Mouse (Mus musculus): ENCODE measurements at regions not wholly inside any gene's neighbourhood (a gene's known extent, or its start where the extent isn't known, plus 50 kb on each side); places are given as distances from the start of the nearest gene placed in this dataset.

DNA sequence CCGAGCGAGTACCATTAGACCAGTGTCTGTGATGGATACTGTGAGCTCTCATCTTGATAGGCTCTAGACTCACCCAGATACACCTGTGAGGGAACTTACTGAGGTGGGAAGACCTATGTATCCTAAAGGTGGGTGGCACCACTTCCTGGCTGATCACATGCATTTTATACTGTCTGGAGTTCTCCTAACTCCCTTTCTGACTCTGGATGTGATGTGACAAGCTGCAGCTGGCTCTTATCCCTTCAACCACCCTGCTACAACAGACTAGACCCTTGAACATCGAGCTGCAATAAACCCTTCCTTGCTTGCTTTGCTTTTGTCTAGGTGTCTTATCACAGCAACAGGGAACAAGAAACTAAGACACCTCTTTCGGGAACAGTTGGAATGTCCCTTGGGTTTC lies 143.3 kb downstream of the Cd24a start:
- ATAC-seq, result no peak

DNA sequence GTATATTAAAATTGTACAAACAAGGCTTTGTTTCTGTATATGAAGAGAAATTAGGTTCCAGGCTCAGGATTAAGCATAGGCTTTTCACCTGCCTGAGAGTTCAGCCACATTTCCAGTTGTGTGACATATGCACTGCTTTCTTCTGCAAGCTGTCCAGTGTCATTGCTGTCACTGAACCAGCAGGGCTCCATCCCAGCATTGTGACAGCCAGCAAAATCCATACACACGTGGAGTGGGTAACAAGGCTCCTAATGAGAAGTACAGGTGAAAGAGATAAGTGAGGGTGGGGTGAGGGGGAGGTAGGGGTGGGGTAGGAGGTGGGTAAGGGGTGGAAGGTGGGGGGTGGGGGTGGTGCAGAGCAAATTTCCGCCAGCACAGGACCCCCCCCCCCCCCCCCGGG lies 144.1 kb downstream of the Cd24a start:
- no peak for ATAC-seq

DNA sequence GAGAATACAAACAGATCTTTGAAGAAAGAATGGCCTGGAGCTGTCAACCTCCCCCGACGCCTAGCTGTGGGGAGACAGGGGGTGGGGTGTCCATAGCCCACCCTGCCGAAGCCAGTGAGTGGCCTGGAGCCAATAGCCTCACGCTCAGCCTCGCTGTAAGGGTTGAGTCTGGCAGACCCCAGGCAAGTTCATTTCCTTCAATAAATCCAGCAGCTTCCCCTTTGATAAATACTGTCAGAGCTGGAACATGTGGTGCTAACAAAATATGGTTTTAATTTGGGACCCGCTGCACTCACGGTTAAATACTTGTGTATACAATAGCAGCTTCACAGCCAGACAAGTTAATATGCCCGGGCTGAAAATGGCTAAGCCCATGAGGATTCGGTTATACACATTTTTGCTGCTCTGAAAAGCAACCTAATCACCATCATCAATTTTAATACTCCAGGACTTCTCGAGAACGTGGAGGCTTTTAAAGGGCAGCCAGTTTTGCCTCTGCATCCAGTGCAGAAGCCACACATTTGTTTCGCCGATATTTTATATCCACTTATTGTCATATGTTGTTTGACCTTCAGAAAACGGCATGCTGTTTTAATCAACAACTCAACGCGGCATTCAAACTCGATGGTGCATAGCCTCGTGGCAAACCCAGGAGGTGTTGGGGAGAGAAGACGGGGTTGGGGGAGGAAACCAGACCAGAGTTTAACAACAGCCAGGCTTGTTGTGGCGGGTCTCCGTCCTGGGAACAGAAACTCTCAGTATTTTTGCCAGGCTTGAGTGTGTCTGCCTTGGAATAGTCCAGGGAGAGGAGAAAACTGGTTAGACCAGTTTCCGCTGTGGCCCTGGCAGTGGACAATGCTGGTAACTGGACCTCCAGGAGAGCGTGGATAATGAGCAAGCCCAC lies 144.9 kb downstream of the Cd24a start:
- ATAC-seq, result no peak

DNA sequence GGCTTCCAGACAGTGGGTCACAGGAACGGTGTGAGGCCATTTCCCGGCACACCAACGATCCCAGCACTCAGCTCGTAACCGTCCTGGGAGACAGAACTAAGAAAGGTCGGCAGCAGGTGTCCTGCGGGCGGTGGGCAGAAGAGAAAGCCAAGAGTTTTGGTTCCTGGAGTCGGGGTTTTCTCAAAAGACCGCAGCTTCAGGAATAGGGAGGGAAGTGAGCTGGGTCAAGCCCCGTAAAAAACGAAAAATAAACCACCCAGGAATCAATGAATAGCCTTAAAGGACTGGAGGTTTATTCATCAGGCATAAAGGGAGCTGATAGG lies 145.5 kb downstream of the Cd24a start:
- ATAC-seq, result no peak

DNA sequence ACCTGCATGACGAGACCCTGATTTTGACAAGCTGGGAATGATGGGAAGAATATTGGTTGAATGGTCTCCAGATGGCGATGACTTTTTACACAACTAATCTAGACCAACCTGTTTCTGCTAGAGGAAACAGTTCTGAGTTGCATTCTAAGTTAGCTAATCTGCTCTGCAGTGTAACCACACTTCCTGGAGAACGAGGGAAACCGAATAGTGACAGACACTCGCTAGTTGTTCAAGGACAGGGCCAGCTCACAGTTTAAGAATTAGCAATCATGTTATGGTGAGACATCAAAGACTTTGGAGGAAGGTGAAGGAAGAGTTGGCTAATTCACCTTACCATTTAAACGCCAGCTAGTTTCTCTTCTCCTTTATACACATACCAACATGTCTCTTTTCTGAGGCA lies 149.7 kb downstream of the Cd24a start:
- no peak for ATAC-seq

DNA sequence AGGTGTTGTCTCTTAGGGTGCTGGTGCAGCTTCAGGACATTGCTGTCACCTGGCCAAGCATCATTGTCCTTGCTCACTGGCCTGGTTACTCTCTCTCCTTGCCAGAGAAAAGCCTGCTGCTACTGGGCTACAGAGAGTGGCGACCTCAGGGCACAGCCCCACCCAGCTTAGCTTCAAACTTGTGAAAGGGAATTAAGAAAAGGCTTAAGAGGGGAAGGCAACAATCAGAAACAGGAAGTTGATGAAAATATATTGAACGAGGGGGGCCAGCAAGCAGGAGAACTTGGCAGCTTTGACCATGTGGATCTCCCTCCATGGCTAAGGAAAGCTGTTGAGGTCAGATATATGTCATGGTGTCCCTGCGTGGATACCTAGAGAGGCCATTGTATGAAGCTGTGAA lies 151.1 kb downstream of the Cd24a start:
- no peak for ATAC-seq

DNA sequence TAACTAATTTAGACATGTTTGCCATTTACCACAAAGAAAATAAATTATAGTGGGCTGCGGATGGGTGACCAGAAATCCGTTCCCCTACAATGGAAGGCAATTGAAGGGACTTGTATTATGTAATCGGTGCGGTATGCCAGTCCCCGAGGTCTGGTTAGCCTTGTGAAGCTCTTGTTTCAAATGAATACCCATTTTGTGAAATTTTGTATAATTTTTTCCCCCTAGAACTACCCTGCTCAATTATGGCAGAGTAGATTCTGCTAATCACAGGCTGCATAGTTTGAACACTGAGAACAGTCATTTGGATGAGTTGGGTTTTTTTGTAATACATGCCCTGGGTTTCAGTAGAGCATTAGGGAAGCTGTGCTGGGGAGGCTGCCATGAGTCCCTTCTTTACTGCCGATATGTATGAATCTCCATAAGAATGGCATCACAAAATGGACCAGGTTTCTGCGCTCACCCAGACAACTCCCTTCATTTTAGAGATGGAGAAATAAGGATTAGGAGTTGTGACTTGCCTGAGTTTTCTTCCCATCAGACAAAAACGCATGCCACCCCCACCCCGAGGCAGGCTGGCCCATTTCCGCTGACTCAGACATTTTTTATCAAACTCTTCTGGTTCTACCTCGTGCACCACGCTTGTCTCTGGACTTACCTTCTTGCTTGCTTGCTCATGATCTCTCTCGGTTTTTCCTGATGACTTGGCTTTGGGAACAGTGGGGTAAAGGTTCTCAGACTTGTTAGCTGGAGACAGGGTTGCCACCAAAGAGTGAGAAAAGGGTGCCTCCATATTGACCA lies 155.7 kb downstream of the Cd24a start:
- no peak for ATAC-seq

DNA sequence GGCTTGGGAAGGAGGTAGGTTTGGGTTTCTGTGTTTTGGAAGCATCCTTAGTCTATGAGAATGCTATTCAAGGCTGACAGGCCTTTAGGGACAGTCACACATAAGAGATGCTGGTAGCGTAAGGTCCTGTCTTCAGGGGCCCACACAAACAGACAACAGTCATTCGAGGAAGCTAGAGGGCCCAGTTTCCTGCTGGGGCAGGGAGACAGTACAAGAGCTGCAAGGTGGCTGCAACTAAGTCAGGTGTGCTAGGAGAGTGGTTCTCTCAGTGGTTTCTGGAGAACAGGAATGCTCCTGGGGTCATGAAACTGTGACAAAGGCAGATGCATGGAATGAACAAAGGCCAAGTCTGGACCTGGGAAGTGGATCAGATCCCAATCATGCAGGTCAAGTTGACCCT lies 161.1 kb downstream of the Cd24a start:
- ATAC-seq, result no peak

DNA sequence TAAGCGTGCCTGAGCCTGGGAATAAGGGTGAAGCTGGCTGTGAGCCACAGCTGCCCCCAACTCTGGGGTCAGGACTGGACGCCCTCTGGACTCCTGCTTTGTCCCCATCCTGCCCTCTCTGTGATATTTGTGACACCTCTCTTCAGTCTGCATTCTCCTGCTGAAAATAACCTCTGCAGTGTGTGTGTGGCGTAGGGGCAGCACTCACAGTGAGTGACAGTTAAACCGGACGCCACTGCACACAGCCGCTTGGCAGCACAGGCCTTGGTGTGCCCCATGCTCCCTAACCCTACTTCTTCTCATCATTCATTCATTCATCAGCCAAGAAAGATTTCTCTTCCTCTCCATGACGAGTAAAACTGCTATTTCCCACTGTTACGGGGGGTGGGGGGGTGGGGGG lies 161.6 kb downstream of the Cd24a start:
- ATAC-seq, result no peak

DNA sequence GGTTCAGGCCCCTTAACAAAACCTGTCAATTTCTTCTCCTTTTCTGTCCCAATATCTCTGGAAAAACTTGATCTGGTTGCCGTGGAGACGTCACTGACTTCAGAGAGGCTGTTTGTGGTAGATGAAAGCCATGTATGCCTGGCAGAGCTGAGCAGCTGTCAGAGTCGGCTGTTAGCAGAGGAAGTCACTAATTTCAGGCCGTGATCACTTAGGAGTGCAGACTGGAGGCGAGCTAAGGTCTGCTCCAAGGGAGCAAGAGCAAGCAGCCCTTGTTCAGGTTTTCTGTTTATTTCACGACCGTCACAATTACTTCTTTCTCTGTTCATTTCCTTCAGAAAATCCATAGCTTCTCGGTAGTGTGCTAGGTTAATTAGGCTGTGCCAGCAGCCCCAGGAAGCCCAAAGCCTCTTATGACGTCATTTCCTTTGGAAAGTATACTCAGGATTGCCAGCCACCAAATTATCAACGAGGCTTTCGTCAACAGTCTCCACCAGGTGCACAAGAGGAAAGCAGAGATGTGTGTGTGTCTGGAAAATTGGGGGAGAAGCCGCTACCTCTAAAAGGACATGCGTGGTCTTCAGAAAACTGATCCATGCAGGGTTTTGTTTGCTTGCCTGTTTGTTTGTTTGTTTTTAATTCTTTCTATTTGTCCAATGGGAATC lies 161.2 kb downstream of the Qrsl1 start:
- peak; percentile 86 for ATAC-seq

DNA sequence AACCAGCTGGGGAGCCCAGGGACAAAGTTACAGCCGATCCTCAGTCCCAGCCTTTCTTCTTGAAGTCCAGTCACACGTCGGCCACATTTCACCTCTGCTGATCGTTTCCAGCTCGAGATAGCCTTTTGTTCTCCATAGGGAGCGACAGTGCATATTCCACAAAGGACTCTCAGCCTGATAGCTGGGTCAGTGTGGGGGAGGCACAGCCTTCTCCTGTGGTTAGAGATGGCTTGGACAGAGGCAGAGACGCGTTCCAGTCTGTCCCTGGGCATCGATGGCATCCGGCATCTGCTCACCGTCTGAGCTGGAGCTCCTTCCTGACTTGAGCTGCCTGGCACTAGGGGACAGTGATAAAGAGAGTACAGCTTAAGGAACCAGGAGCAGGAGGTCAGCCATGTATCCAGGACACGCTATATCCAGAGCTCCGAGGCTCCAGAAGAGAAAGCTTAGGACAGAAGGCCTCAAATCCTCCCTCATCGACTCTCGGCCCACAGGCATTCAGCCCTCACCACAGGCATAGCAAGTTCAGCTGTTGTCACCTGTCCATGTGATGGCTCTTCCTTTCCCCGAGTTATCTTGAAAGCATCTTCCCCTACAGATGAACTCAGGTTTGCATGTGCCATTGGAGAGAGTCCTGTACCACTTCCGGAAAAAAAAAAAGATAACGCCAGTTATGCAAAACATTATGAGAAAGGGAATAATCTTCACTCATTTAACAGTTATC lies 160.0 kb downstream of the Qrsl1 start:
- ATAC-seq, result no peak

DNA sequence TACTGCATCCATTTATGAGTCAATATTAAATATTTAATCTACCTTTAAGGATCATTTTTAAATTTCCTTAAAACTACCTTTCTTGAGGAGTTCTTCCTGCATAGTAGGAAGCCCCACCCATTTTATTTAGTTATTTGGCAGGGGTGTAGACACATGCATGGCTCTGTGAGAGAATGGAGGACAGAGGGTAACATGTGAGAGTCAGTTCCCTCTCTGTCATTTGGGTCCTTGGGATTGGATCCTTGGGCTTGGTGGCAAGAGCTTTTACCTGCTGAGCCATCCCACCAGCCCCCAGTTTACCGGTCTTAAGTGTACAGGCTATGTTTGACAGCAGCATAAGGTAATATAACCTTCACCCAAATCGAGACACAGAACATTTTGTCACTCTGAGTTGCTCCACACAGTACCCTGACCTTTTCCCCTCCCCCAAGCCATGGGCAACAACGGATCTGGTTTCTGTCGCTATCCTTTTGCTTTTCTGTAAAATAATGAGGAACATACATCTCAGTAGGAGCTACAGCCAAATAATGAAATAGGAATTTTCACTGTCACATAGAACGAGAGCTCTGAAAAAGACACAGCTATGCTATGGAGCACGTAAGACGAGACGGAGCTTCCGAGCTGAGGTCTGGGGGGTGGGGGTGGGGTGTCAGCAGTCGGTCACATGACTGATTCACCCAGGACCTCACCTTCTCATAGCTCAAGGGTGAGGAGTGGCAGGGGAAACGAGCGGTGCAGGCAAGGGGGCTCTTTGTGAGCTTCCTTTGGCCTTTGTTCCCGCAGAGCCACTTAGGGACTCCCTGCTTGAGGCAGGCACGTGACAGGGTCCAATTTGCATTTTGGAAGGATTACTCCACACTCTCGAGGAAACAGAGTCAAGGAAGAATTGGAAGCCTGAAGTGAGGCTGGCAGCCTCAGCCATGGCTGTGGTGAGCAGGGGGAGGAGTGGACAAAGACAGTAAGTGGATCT lies 159.2 kb downstream of the Qrsl1 start:
- peak; percentile 25 for ATAC-seq

DNA sequence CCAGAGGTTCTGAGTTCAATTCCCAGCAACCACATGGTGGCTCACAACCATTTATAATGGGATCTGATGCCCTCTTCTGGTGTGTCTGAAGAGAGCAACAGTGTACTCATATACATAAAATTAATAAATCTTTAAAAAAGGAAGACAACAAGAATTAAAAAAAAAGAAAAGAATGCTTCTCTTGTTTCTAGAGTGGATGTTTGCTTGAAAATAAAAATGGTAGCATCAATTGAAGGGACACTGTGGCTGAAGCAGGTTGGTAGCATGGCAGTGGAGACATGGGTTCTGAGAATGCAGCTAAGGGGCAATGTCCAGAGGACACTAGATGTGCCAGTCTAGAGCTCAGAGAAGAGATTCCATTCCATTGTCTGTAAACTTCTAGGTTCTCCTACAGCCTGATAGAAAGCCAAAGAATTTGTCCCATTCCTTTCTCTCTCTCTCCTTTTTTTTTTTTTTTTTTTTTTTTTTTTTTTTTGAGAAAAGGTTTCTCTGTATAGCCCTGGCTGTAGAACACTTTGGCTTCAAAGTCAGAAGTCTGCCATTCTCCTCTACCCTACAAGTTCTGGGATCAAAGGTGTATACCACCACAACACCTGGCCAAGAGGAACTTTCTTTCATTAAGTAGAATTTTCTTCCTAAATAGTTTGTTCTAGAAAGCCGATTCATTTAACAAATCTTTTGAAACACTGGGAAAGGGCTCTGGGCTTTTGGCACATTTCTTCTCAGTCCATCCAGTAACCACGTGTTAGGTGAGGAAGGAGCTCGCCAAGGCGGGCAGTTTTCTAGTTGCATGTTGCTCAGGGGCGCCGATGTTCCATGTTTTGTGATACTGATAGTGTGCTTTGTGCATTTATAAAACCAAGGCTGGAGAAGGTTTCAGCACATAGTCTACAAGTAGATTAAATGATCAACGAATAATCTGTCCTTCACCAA lies 158.1 kb downstream of the Qrsl1 start:
- ATAC-seq, result no peak

DNA sequence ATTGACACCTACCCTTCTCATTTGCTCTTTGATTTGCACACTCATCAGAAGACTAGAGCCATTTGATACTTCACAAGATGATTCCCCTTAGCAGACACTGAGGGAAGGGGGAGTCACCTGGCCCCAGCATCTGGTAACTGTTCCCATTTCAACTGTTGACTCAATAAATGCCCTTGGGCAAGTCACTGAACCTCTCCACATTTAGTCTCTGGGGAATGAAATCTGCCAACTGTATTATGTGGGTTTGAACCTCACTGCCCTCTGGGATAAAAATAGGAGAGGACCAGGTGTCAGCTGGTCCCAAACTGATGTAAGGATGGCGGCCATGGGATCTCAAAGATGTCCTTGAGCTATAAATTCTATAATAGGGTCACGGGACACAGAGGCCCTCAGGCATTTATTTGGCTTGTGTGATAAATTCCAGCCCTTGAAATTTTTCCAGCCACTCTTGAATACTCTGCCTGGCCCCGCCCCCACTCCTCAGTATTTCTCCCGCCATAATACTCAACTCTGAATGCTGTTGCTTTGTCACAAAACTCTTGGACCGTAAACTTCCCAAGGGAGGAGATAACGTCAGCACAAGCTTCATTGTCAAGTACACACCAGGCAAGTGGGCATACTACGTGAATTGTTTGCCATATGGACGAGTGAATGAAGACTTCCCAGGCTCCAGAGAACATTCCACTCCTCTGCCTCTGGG lies 155.5 kb downstream of the Qrsl1 start:
- ATAC-seq, result no peak

DNA sequence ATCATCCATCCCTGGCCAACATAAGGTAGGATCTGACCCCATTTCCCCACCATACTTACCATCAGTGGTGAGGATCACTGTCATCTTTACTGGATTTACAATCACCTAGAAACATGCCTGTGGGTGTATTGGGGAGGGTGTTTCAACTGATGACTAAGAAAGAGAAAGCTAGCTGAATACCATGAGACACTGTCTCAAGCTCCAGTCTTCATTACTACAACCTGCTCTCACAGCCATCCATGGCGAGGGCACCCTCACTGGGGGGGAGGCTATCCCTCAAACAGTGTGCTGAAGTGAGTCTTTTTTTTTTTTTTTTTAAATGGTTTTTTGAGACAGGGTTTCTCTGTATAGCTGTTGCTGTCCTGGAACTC lies 154.9 kb downstream of the Qrsl1 start:
- ATAC-seq, result no peak

DNA sequence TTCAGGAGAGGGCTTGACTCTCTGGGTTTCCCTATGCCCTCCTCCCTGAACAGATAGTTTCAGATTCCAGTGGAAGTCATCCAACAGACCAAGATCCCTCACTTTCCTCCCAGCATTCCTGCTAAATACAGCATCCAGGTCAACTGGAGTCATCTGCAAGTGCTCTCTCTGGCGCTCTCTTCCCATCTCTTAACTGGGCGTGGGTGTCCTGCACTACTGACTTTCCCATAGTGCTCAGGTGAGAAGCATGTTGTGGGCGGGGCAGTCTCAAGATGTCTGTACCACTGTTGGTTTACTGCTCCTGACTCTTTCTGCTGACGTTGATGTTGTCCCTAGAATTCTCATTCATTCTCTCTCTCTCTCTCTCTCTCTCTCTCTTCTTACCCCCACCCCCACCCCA lies 154.0 kb downstream of the Qrsl1 start:
- ATAC-seq, result no peak

DNA sequence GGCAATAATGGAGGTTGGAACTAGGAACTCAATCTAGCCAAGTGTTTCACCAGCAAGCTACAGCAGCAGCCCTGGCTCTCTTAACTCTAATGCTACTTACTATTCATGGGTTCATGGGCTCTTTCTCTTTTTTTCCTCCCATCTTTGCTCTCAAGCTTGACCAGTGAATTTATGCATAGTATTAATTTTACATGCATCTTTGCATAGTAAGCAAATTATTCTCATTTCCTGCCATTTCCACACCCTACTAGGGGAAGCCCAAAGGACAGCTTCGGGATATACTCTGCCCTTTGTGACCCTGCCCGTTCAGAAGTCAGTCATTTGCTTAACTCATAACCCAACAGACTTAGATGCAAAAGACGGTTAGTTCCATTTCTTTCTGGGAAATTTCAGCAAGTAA lies 153.2 kb downstream of the Qrsl1 start:
- ATAC-seq, result no peak

DNA sequence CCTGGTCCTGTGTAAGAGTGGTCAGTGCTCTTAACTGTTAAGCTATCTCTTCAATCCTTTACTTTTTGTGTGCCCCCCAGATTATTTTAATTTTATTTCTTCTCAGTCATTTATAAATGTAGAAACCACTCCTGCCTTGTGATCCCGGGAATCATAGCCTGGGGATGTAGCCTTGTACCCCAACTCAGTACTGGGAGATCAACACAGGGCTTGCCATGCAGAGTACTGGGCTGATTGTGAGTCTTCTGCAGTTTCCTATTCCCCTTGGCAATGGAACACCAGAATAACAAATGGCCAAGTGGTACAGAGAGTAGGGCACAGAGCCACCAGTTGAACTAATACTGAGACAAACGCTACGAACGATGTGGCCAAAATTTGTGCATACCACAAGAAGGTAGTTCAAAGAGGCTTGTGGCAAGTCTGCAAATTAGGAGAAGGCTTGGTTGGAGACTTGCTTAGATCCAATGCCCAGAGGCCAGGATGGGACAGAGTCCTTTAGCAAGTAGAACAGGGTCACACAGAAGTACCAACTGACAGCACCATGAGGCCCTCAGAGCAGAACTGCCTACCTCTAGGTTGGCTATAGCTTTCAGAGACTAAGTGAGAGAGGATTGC lies 151.9 kb downstream of the Qrsl1 start:
- no peak for ATAC-seq

DNA sequence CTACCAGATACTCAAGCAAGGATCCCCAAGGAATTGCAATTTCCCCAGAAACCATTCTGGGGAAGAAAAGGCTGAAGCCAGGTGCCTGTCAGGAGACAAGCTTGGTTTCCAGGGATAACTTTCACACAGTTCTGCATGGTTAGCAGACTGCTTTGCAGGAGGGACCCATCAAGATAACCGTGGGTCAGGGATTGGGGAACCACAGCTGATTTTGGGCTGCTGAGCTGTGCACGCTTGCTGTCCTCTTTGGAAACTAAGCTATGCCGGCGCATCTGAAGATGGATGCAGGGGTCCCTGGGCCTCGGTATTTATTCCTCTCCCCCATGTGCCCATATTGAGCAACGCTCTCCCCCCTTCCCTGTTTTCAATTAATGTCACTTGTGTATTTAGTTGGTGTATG lies 151.1 kb downstream of the Qrsl1 start:
- ATAC-seq, result no peak

DNA sequence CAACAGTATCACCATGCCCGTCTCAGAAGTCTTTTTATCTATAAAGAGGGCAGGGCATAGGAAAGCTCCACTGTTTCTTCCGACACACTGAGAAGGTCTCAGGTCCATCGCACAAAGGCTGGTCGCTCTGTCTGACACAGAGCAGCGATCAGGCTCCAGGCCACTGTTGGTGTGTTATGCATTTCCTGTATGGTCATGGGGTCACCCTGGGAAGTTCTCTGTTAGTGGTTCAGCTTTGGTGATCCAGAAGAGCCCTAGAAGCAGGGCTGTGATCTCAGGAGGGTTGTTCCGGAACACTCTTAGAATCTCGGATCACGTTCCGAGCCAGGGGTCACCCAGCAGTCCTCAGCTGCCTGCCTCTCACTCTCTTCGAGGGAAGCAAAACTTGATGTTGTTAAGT lies 150.7 kb downstream of the Qrsl1 start:
- no peak for ATAC-seq
